Mouse (Mus musculus) splenic B cell, adult 2 months (primary cell): ENCODE measurements around the gene Gm49353.

Source experiments
- DNase-seq: peaks from one replicate; pipeline ENCODE4 v3.0.0-alpha.2; 2011; ENCODE audit warnings: low read depth, low spot score
- H3K27me3 ChIP-seq: 2 replicates; pipeline ENCODE4 v1.6.1; 2012; ENCODE audit warnings: mild to moderate bottlenecking, low read length, moderate library complexity, mixed read lengths; ENCODE audit not compliant: control insufficient read depth, poor library complexity, insufficient read depth, severe bottlenecking
- H3K36me3 ChIP-seq: 2 replicates; pipeline ENCODE4 v1.6.1; 2012; ENCODE audit warnings: mild to moderate bottlenecking, low read length, moderate library complexity, mixed read lengths; ENCODE audit not compliant: control insufficient read depth, poor library complexity, insufficient read depth, severe bottlenecking

The Gm49353 gene

GRCm38 (mm10) chr10:29213534-29214100, 14.9 kb downstream of the Gm49353 start:
- H3K36me3 ChIP-seq, result no peaks in the 10 kb centered on the region
- DNase-seq, result no peak
- H3K27me3 ChIP-seq, result no peaks in the 10 kb centered on the region

GRCm38 (mm10) chr10:29216957-29217356, 18.2 kb downstream of the Gm49353 start:
- Histone ChIP-seq H3K36me3 (no peaks in the 10 kb centered on the region), H3K27me3 (no peaks in the 10 kb centered on the region)
- no peak for DNase-seq

GRCm38 (mm10) chr10:29217451-29217850, 18.7 kb downstream of the Gm49353 start:
- H3K27me3 ChIP-seq, result no peaks in the 10 kb centered on the region
- no peak for DNase-seq
- no peaks in the 10 kb centered on the region for H3K36me3 ChIP-seq

GRCm38 (mm10) chr10:29225329-29225728, 26.6 kb downstream of the Gm49353 start:
- H3K36me3 ChIP-seq, result no peaks in the 10 kb centered on the region
- no peak for DNase-seq
- no peaks in the 10 kb centered on the region for H3K27me3 ChIP-seq

- no peak for DNase-seq
- Histone ChIP-seq H3K36me3 (no peaks in the 10 kb centered on the region), H3K27me3 (no peaks in the 10 kb centered on the region)
Measured at GRCm38 (mm10) chr10:29231208-29231607, 32.5 kb downstream of the Gm49353 start.
